Mouse (Mus musculus) heart, adult 8-10 months (tissue): ENCODE results near the gene Skint2. TPM values are rescaled to one million over a fixed set of nuclear protein-coding genes. Genes with fewer than 3 reads are reported as not detected.

Experiments
- DNase-seq: peaks from one replicate; pipeline ENCODE4 v3.0.0; 2022; ENCODE audit warnings: low spot score
- total RNA-seq, 4 experiments: library from RNA; stranded (reverse); gene quantifications; 2 replicates each; pipeline ENCODE4 v1.2.4; 2022

The Skint2 gene
- not detected for total RNA-seq

DNA sequence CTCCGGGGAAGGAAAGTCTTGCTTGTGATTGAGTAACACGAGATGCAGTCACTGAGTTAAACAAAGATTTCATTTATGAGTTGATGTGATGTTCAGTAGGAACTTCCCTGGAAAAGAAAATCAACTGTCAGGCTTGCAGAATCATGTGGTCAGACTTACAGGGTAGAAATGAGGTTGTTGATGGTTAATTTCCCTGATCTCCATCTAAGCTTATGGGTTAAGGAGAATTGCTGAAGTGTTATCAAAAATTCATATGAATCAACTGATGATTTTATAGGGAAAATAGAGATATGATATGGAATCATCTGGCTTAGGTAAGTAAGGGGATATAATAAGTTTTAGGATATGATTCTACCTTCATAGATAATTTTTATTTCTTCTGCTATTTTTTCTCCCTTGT is at the start of gene Skint2:
Skint2 (plus strand) TSS at position 301 of the 400 bp plus-strand sequence.
- no peak for DNase-seq

Other genes starting within 250 kb of the Skint2 start
- gene Skint9, start 123.2 kb upstream of the Skint2 start, total RNA-seq = not detected
- gene Skint10, start 217.7 kb downstream of the Skint2 start, total RNA-seq = not detected